Mouse (Mus musculus) liver, adult 2 months (tissue): ENCODE measurements around the gene Ivns1abp.

Experiments used
- CTCF ChIP-seq: fragments of 200-500 bp; IDR thresholded peaks from 2 replicates; pipeline ENCODE4 v1.5.1; 2011; ENCODE audit warnings: low read depth, low read length, control low read depth
- POLR2A ChIP-seq: fragments of 200-500 bp; IDR thresholded peaks from 2 replicates; pipeline ENCODE4 v1.6.1; 2011; ENCODE audit warnings: low read length, control low read depth; ENCODE audit not compliant: insufficient read depth; ENCODE audit errors: extremely low read depth

- TF ChIP-seq CTCF (no peak), POLR2A (no peak)
Observed at GRCm38 (mm10) chr1:151368444-151368843, 24.2 kb downstream of the Ivns1abp start.
